Mouse (Mus musculus): ENCODE data around the gene Grk5.
A peak's percentile ranks its signal among the peaks of the same experiment; 100 is the strongest.
"Not testable (repeated sequence)": the region's sequence is repeated elsewhere in the genome, so short reads cannot be mapped to it uniquely, and the experiment has no call there.

Grk5 gene

GRCm38 (mm10) chr19:60915236-60915635 is 25.7 kb downstream of the Grk5 start:
- DNase-seq: no peak

- DNase-seq: no peak
Observed at GRCm38 (mm10) chr19:60915862-60916261, 26.3 kb downstream of the Grk5 start.

GRCm38 (mm10) chr19:60916869-60917570 is 27.5 kb downstream of the Grk5 start:
- DNase-seq: no peak

- DNase-seq: not testable (repeated sequence)
Observed at GRCm38 (mm10) chr19:60924534-60924933, 35.0 kb downstream of the Grk5 start.

- no peak for DNase-seq
Observed at GRCm38 (mm10) chr19:60935001-60935400, 45.5 kb downstream of the Grk5 start.

GRCm38 (mm10) chr19:60939954-60940379 is 50.4 kb downstream of the Grk5 start:
- peak; percentile 30 for DNase-seq

- no peak for DNase-seq
Observed at GRCm38 (mm10) chr19:60940866-60941265, 51.3 kb downstream of the Grk5 start.

- DNase-seq: peak; percentile 46
Observed at GRCm38 (mm10) chr19:60945801-60946311, 56.3 kb downstream of the Grk5 start.

- DNase-seq: peak; percentile 11
Observed at GRCm38 (mm10) chr19:60946656-60947055, 57.1 kb downstream of the Grk5 start.

- no peak for DNase-seq
Observed at GRCm38 (mm10) chr19:60948996-60949395, 59.4 kb downstream of the Grk5 start.

- DNase-seq: peak; percentile 30
Observed at GRCm38 (mm10) chr19:60950056-60950869, 60.7 kb downstream of the Grk5 start.

GRCm38 (mm10) chr19:60955131-60955530 is 65.6 kb downstream of the Grk5 start:
- DNase-seq: no peak

GRCm38 (mm10) chr19:60955712-60956111 is 66.2 kb downstream of the Grk5 start:
- no peak for DNase-seq

- no peak for DNase-seq
Observed at GRCm38 (mm10) chr19:60956198-60956750, 66.7 kb downstream of the Grk5 start.

- DNase-seq: no peak
Observed at GRCm38 (mm10) chr19:60959706-60960230, 70.2 kb downstream of the Grk5 start.

GRCm38 (mm10) chr19:60962358-60963061 is 73.0 kb downstream of the Grk5 start:
- no peak for DNase-seq

- DNase-seq: no peak
Observed at GRCm38 (mm10) chr19:60967909-60968308, 78.4 kb downstream of the Grk5 start.

GRCm38 (mm10) chr19:60970406-60970805 is 80.9 kb downstream of the Grk5 start:
- DNase-seq: no peak

- DNase-seq: no peak
Observed at GRCm38 (mm10) chr19:60971598-60971997, 82.0 kb downstream of the Grk5 start.

GRCm38 (mm10) chr19:60972281-60973015 is 82.9 kb downstream of the Grk5 start:
- DNase-seq: no peak

GRCm38 (mm10) chr19:60973508-60973907 is 84.0 kb downstream of the Grk5 start:
- DNase-seq: no peak

- DNase-seq: no peak
Observed at GRCm38 (mm10) chr19:60979581-60979980, 90.0 kb downstream of the Grk5 start.

Data from kidney, adult 18-20 months (tissue).